Mouse (Mus musculus) thymus, postnatal 0 days (tissue): Measurements from ENCODE around the gene C1s1. TPM values are rescaled to one million over a fixed set of nuclear protein-coding genes. Genes with fewer than 3 reads are reported as not detected.

ENCODE experiments used
- polyA plus RNA-seq: library from polyadenylated mRNA; unstranded; fragments of >200 nt; fragmentation: Nextera tagmentation; extraction: Ambion mirVana; gene quantifications from 2 replicates; pipeline ENCODE4 v1.2.1, GENCODE M21; 2015

The C1s1 gene
- polyA plus RNA-seq, 1 experiment from 2014 or later, result 10.1 TPM

Other genes starting within 250 kb of the C1s1 start
- 1.1 TPM in 2 replicates for gene Cd163, start 237.7 kb downstream of the C1s1 start, polyA plus RNA-seq
- gene Pex5, start 127.3 kb downstream of the C1s1 start, polyA plus RNA-seq, result 26.4 and 29.9 TPM in 2 replicates
- gene Clstn3, start 77.6 kb downstream of the C1s1 start, polyA plus RNA-seq, result 2.7 and 2.9 TPM in 2 replicates
- 0.67 and 0.85 TPM in 2 replicates for gene C1rl, start 49.2 kb downstream of the C1s1 start, polyA plus RNA-seq
- 6.5 and 7.4 TPM in 2 replicates for gene C1ra, start 30.0 kb downstream of the C1s1 start, polyA plus RNA-seq
- gene C1rb, start 27.9 kb upstream of the C1s1 start, polyA plus RNA-seq, result not detected in 2 replicates
- gene C1s2, start 93.7 kb upstream of the C1s1 start, polyA plus RNA-seq, result 0.10 and 0.15 TPM in 2 replicates
- 77.7 and 80.4 TPM in 2 replicates for gene Lpcat3, start 120.7 kb upstream of the C1s1 start, polyA plus RNA-seq
- gene Emg1, start 169.8 kb upstream of the C1s1 start, polyA plus RNA-seq, result 368 and 388 TPM in 2 replicates
- 321 and 329 TPM in 2 replicates for gene Phb2, start 170.0 kb upstream of the C1s1 start, polyA plus RNA-seq
- 157 and 167 TPM in 2 replicates for gene Ptpn6, start 196.4 kb upstream of the C1s1 start, polyA plus RNA-seq
- gene Grcc10, start 199.0 kb upstream of the C1s1 start, polyA plus RNA-seq, result 541 and 549 TPM in 2 replicates
- gene Gm45234, start 213.7 kb upstream of the C1s1 start, polyA plus RNA-seq, result not detected in 2 replicates
- gene Atn1, start 214.2 kb upstream of the C1s1 start, polyA plus RNA-seq, result 4.5 and 4.7 TPM in 2 replicates
- gene Eno2, start 227.3 kb upstream of the C1s1 start, polyA plus RNA-seq, result 3.8 TPM in 2 replicates
- gene Lrrc23, start 237.4 kb upstream of the C1s1 start, polyA plus RNA-seq, result 2.4 and 3.2 TPM in 2 replicates